Comparison of ENCODE assay signal across 11 mouse cellular contexts in genomic region chr2:35859708-35860393, GRCm38 (mm10).
DNase-seq lines count a peak whose midpoint lies in the region; ATAC-seq and TF ChIP-seq lines count a peak whose summit lies in the region.
"Had no signal": no experiment of that assay in that cellular context is flagged by ENCODE, and none has a peak within 500 bp of the region (broad histone marks: within the 10 kb centered on the region; RNA-seq: fewer than 3 reads in every experiment).

No protein-coding gene starts in this region.

- 51% methylated on average over 7 of the region's 7 CpGs for WGBS in heart, embryonic 14.5 days
- 65% methylated on average over 7 of the region's 7 CpGs for WGBS in midbrain, embryonic 15.5 days
- WGBS in midbrain, embryonic 14.5 days, result 73% methylated on average over 7 of the region's 7 CpGs
- WGBS in forebrain, embryonic 16.5 days, result 38% methylated on average over 7 of the region's 7 CpGs
- 69% methylated on average over 7 of the region's 7 CpGs for WGBS in neural tube, embryonic 14.5 days

- no peak overlapping the region for H3K9ac ChIP-seq in heart, embryonic 14.5 days (ENCODE audit: low read length)
- no peak overlapping the region for H3K9ac ChIP-seq in midbrain, embryonic 15.5 days
- no peak overlapping the region for H3K9ac ChIP-seq in midbrain, embryonic 14.5 days (replicated peaks; ENCODE audit: low read length)
- H3K9ac ChIP-seq in forebrain, embryonic 16.5 days (replicated peaks; ENCODE audit: low read depth, low read length), result no peak overlapping the region
- H3K9ac ChIP-seq in neural tube, embryonic 14.5 days (replicated peaks; ENCODE audit: low read depth, low read length), result no peak overlapping the region
- H3K9ac ChIP-seq: embryonic facial prominence, embryonic 13.5 days had no signal

- intact Hi-C loops in gastrocnemius, adult 2 months (cut with DNase I), result no loop called here

- DNase-seq in heart, adult 9 months (ENCODE audit: low spot score in 2 of 2), result no peak
- no peak for DNase-seq in midbrain, embryonic 14.5 days
- DNase-seq in gastrocnemius, adult 2 months, result no peak
- DNase-seq: cerebellum, adult 18-20 months; gastrocnemius, postnatal 10 days; lung, adult 2 months had no signal

- no peak for TF ChIP-seq CTCF in gastrocnemius, adult 2 months (IDR thresholded peaks at IDR 0.05)

- H3K4me3 ChIP-seq in heart, embryonic 14.5 days (ENCODE audit: control insufficient read depth in 1 of 2, insufficient read depth in 1 of 2, low read depth in 1 of 2, low read length in 2 of 2), result no peak overlapping the region
- no peak overlapping the region for H3K4me3 ChIP-seq in midbrain, embryonic 15.5 days
- no peak overlapping the region for H3K4me3 ChIP-seq in midbrain, embryonic 14.5 days (replicated peaks; ENCODE audit: low read depth, low read length)
- no peak overlapping the region for H3K4me3 ChIP-seq in forebrain, embryonic 16.5 days (replicated peaks; ENCODE audit: low read length)
- H3K4me3 ChIP-seq in neural tube, embryonic 14.5 days (ENCODE audit: low read depth, low read length), result no peak overlapping the region
- H3K4me3 ChIP-seq in gastrocnemius, adult 2 months, result no peak overlapping the region
- H3K4me3 ChIP-seq: embryonic facial prominence, embryonic 13.5 days had no signal

- no peaks in the 10 kb centered on the region for H3K9me3 ChIP-seq in heart, embryonic 14.5 days (ENCODE audit: control insufficient read depth, low read length)
- no peaks in the 10 kb centered on the region for H3K9me3 ChIP-seq in midbrain, embryonic 15.5 days
- no peaks in the 10 kb centered on the region for H3K9me3 ChIP-seq in midbrain, embryonic 14.5 days (ENCODE audit: control insufficient read depth, low read length)
- no peaks in the 10 kb centered on the region for H3K9me3 ChIP-seq in forebrain, embryonic 16.5 days (ENCODE audit: control insufficient read depth, low read length)
- H3K9me3 ChIP-seq in neural tube, embryonic 14.5 days (ENCODE audit: control insufficient read depth, low read length), result no peaks in the 10 kb centered on the region
- H3K9me3 ChIP-seq: embryonic facial prominence, embryonic 13.5 days had no signal

- no peaks in the 10 kb centered on the region for H3K36me3 ChIP-seq in heart, embryonic 14.5 days (ENCODE audit: control insufficient read depth, insufficient read depth, low read length)
- no peaks in the 10 kb centered on the region for H3K36me3 ChIP-seq in midbrain, embryonic 15.5 days (replicated peaks)
- H3K36me3 ChIP-seq in midbrain, embryonic 14.5 days (ENCODE audit: control insufficient read depth, insufficient read depth, low read length), result no peaks in the 10 kb centered on the region
- H3K36me3 ChIP-seq in forebrain, embryonic 16.5 days (ENCODE audit: control insufficient read depth, insufficient read depth), result no peaks in the 10 kb centered on the region
- no peaks in the 10 kb centered on the region for H3K36me3 ChIP-seq in neural tube, embryonic 14.5 days (ENCODE audit: control insufficient read depth, insufficient read depth, low read length)
- H3K36me3 ChIP-seq: embryonic facial prominence, embryonic 13.5 days had no signal

- ATAC-seq in heart, embryonic 14.5 days (ENCODE audit: insufficient number of reproducible peaks, insufficient read depth, low FRiP score, low read depth), result no peak
- peak; percentile 59 for ATAC-seq in midbrain, embryonic 15.5 days (replicated peaks)
- no peak for ATAC-seq in midbrain, embryonic 14.5 days (ENCODE audit: low FRiP score, low TSS enrichment)
- ATAC-seq in forebrain, embryonic 16.5 days, result peak; percentile 49
- ATAC-seq in neural tube, embryonic 14.5 days (ENCODE audit: low read depth), result 0 out of 2 replicates have a peak, but pooled peaks have one; percentile 54

- H3K4me2 ChIP-seq in heart, embryonic 14.5 days (ENCODE audit: low read length), result peak overlapping the region; percentile 7; the same call in 1 of the 2 replicates
- no peak overlapping the region for H3K4me2 ChIP-seq in midbrain, embryonic 15.5 days
- no peak overlapping the region for H3K4me2 ChIP-seq in midbrain, embryonic 14.5 days (ENCODE audit: low read length)
- no peak overlapping the region for H3K4me2 ChIP-seq in forebrain, embryonic 16.5 days (ENCODE audit: low read length)
- no peak overlapping the region for H3K4me2 ChIP-seq in neural tube, embryonic 14.5 days (ENCODE audit: low read depth, low read length)
- H3K4me2 ChIP-seq: embryonic facial prominence, embryonic 13.5 days had no signal

- peaks cover 15 to 24% of the 10 kb centered on the region in 2 experiments for H3K4me1 ChIP-seq in heart, embryonic 14.5 days (ENCODE audit: control insufficient read depth in 2 of 2, insufficient read depth in 2 of 2, low read length in 2 of 2)
- peaks cover 19% of the 10 kb centered on the region; the same call in 1 of the 2 replicates for H3K4me1 ChIP-seq in midbrain, embryonic 15.5 days
- H3K4me1 ChIP-seq in midbrain, embryonic 14.5 days (ENCODE audit: control insufficient read depth, insufficient read depth, low read length), result peaks cover 12% of the 10 kb centered on the region; the same call in 1 of the 2 replicates
- H3K4me1 ChIP-seq in forebrain, embryonic 16.5 days (replicated peaks; ENCODE audit: control insufficient read depth, insufficient read depth, low read length), result peaks cover 13% of the 10 kb centered on the region
- peaks cover 3% of the 10 kb centered on the region; the same call in 1 of the 2 replicates for H3K4me1 ChIP-seq in neural tube, embryonic 14.5 days (ENCODE audit: control insufficient read depth, insufficient read depth, low read length)

- H3K27me3 ChIP-seq in heart, embryonic 14.5 days (ENCODE audit: control insufficient read depth, insufficient read depth, low read length), result no peaks in the 10 kb centered on the region
- no peaks in the 10 kb centered on the region for H3K27me3 ChIP-seq in midbrain, embryonic 15.5 days (replicated peaks)
- no peaks in the 10 kb centered on the region for H3K27me3 ChIP-seq in midbrain, embryonic 14.5 days (ENCODE audit: control insufficient read depth, insufficient read depth, low read length)
- no peaks in the 10 kb centered on the region for H3K27me3 ChIP-seq in forebrain, embryonic 16.5 days (replicated peaks; ENCODE audit: control insufficient read depth, insufficient read depth, low read length)
- no peaks in the 10 kb centered on the region for H3K27me3 ChIP-seq in neural tube, embryonic 14.5 days (ENCODE audit: control insufficient read depth, insufficient read depth, low read length)
- H3K27me3 ChIP-seq: embryonic facial prominence, embryonic 13.5 days had no signal

- peak overlapping the region in 1 of 2 experiments; percentile 48; a peak in 1 of 4 replicates for H3K27ac ChIP-seq in heart, embryonic 14.5 days (replicated peaks in 1 of 2; ENCODE audit: control insufficient read depth in 1 of 2, insufficient read depth in 1 of 2, low read depth in 2 of 2, low read length in 2 of 2)
- H3K27ac ChIP-seq in midbrain, embryonic 15.5 days, result peak overlapping the region; percentile 41
- H3K27ac ChIP-seq in midbrain, embryonic 14.5 days (replicated peaks; ENCODE audit: low read depth, low read length), result no peak overlapping the region
- peak overlapping the region; percentile 43 for H3K27ac ChIP-seq in forebrain, embryonic 16.5 days (ENCODE audit: low read length)
- no peak overlapping the region for H3K27ac ChIP-seq in neural tube, embryonic 14.5 days (ENCODE audit: low read depth, low read length)
- H3K27ac ChIP-seq in gastrocnemius, adult 2 months, result no peak overlapping the region
- H3K27ac ChIP-seq: embryonic facial prominence, embryonic 13.5 days had no signal

Comparison
In these comparisons a context has a peak if more than half of its experiments do, and no peak if none do; other contexts are left out.
1. ATAC-seq: peak in midbrain, embryonic 15.5 days (single experiment), forebrain, embryonic 16.5 days (single experiment) and neural tube, embryonic 14.5 days (single experiment); none in heart, embryonic 14.5 days (single experiment) and midbrain, embryonic 14.5 days (single experiment).
2. H3K27ac ChIP-seq: peak in midbrain, embryonic 15.5 days (single experiment) and forebrain, embryonic 16.5 days (single experiment); none in midbrain, embryonic 14.5 days (single experiment), neural tube, embryonic 14.5 days (single experiment) and gastrocnemius, adult 2 months (single experiment).